Mouse (Mus musculus) regulatory T cell (primary cell): Measurements from ENCODE around the gene Fgf22.

Experiments used
- in situ Hi-C: fragments of 300-600 bp; cut with MboI, MseI; formaldehyde crosslinking; loops from one replicate; pipeline ENCODE4 v1.15.1; 2025; ENCODE audit warnings: high pct_unique_total_duplicates

Gene Fgf22

GRCm38 (mm10) chr10:79754856-79755516, at the start of gene Fgf22:
Fgf22 (plus strand) TSS chr10:79755076.
- in situ Hi-C loops = no loop called here

- in situ Hi-C loops = no loop called here
Observed at GRCm38 (mm10) chr10:79705951-79706350, 48.9 kb upstream of the Fgf22 start.

- in situ Hi-C loops = no loop called here
Observed at GRCm38 (mm10) chr10:79706406-79707094, 48.3 kb upstream of the Fgf22 start.

GRCm38 (mm10) chr10:79707162-79707561, 47.7 kb upstream of the Fgf22 start:
- in situ Hi-C loops = no loop called here

GRCm38 (mm10) chr10:79707759-79708158, 47.1 kb upstream of the Fgf22 start:
- in situ Hi-C loops = no loop called here

GRCm38 (mm10) chr10:79708668-79709067, 46.2 kb upstream of the Fgf22 start:
- in situ Hi-C loops = no loop called here

- in situ Hi-C loops = no loop called here
Observed at GRCm38 (mm10) chr10:79709307-79709706, 45.6 kb upstream of the Fgf22 start.

GRCm38 (mm10) chr10:79712029-79712428, 42.8 kb upstream of the Fgf22 start:
- in situ Hi-C loops = loop anchor here (5.0 kb wide), 1 partner anchor 75 kb away; no protein-coding TSS in a partner anchor

GRCm38 (mm10) chr10:79712499-79713126, 42.3 kb upstream of the Fgf22 start:
- in situ Hi-C loops = loop anchor here (5.0 kb wide), 1 partner anchor 75 kb away; no protein-coding TSS in a partner anchor

- in situ Hi-C loops = loop anchor here (5.0 kb wide), 1 partner anchor 74 kb away; no protein-coding TSS in a partner anchor
Observed at GRCm38 (mm10) chr10:79713163-79713562, 41.7 kb upstream of the Fgf22 start.

GRCm38 (mm10) chr10:79714996-79715395, 39.9 kb upstream of the Fgf22 start:
- in situ Hi-C loops = loop anchor here (5.0 kb wide), 1 partner anchor 72 kb away; no protein-coding TSS in a partner anchor

- in situ Hi-C loops = no loop called here
Observed at GRCm38 (mm10) chr10:79716254-79716987, 38.5 kb upstream of the Fgf22 start, which contains the start of gene Hcn2. Hcn2 (plus strand) TSS chr10:79716634.

- in situ Hi-C loops = no loop called here
Observed at GRCm38 (mm10) chr10:79716988-79717355, 37.9 kb upstream of the Fgf22 start.

GRCm38 (mm10) chr10:79717640-79718357, 37.1 kb upstream of the Fgf22 start:
- in situ Hi-C loops = no loop called here

GRCm38 (mm10) chr10:79721089-79721488, 33.8 kb upstream of the Fgf22 start:
- in situ Hi-C loops = no loop called here

GRCm38 (mm10) chr10:79723047-79723446, 31.8 kb upstream of the Fgf22 start:
- in situ Hi-C loops = no loop called here

GRCm38 (mm10) chr10:79723692-79724091, 31.2 kb upstream of the Fgf22 start:
- in situ Hi-C loops = no loop called here

GRCm38 (mm10) chr10:79726090-79726489, 28.8 kb upstream of the Fgf22 start:
- in situ Hi-C loops = no loop called here

- in situ Hi-C loops = no loop called here
Observed at GRCm38 (mm10) chr10:79728323-79729249, 26.3 kb upstream of the Fgf22 start.

- in situ Hi-C loops = no loop called here
Observed at GRCm38 (mm10) chr10:79729357-79729965, 25.4 kb upstream of the Fgf22 start.
